Mouse (Mus musculus) cerebellum, adult 2 months (tissue): ENCODE data around the gene 4931422A03Rik.

Experiments
- CTCF ChIP-seq: fragments of 200-500 bp; IDR thresholded peaks from 2 replicates; pipeline ENCODE4 v1.5.1; 2011; ENCODE audit warnings: low read depth, mild to moderate bottlenecking, control low read depth, low read length, moderate library complexity, borderline replicate concordance; ENCODE audit not compliant: insufficient read depth
- POLR2A ChIP-seq: fragments of 200-500 bp; IDR thresholded peaks from 2 replicates; pipeline ENCODE4 v1.6.1; 2011; ENCODE audit warnings: low read length, control low read depth, borderline replicate concordance; ENCODE audit not compliant: insufficient read depth

DNA sequence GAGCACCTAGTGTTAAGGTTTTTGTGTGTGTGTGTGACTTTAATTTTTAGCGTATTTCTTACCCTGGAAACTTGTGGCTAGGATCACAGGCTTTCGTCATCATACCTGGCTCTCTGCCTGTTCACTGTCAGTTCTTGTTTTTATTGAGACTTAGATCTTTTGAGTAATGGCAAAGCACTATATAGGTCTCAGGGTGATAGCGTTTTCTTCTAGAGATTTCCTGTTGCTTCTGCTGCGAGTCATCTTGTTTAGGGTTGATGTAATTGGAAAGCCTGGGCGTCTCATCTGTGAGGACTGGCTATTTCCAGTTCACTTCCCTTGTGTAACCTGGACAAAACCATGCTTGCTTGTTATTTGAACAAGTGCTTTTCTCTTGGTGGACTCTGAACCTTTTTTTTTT, 13.5 kb upstream of the 4931422A03Rik start:
- TF ChIP-seq POLR2A (no peak), CTCF (no peak)
